Mouse (Mus musculus) hindbrain, embryonic 12.5 days (tissue): Measurements from ENCODE around the gene Slc35e2. TPM values are rescaled to one million over a fixed set of nuclear protein-coding genes. Genes with fewer than 3 reads are reported as not detected.
A peak's percentile ranks its signal among the peaks of the same experiment; 100 is the strongest.
"Not testable (repeated sequence)": the region's sequence is repeated elsewhere in the genome, so short reads cannot be mapped to it uniquely, and the experiment has no call there.

ENCODE experiments used
- ATAC-seq: fragments of 200-750 bp; cut with Nextera tagmentation; 2 replicates; pipeline ENCODE4 v1.8.0; 2017; ENCODE audit warnings: moderate TSS enrichment; ENCODE audit not compliant: low FRiP score
- H3K27ac ChIP-seq: fragments of 300-500 bp; sonication (generic); 2 replicates; pipeline ENCODE4 v1.5.1; 2016; ENCODE audit warnings: mild to moderate bottlenecking
- H3K27me3 ChIP-seq: fragments of 300-500 bp; sonication (generic); 2 replicates; pipeline ENCODE4 v1.6.1; 2016; ENCODE audit warnings: mild to moderate bottlenecking
- H3K36me3 ChIP-seq: fragments of 300-500 bp; sonication (generic); 2 replicates; pipeline ENCODE4 v1.6.1; 2016; ENCODE audit warnings: mild to moderate bottlenecking
- H3K4me1 ChIP-seq: fragments of 300-500 bp; sonication (generic); 2 replicates; pipeline ENCODE4 v1.6.1; 2016
- H3K4me2 ChIP-seq: fragments of 300-500 bp; sonication (generic); replicated peaks from 2 replicates; pipeline ENCODE4 v1.6.1; 2016; ENCODE audit warnings: mild to moderate bottlenecking
- H3K4me3 ChIP-seq: fragments of 300-500 bp; sonication (generic); 2 replicates; pipeline ENCODE4 v1.5.1; 2016; ENCODE audit warnings: mild to moderate bottlenecking
- H3K9ac ChIP-seq: fragments of 300-500 bp; sonication (generic); 2 replicates; pipeline ENCODE4 v1.6.1; 2016; ENCODE audit warnings: mild to moderate bottlenecking, moderate library complexity
- H3K9me3 ChIP-seq: fragments of 300-500 bp; sonication (generic); replicated peaks from 2 replicates; pipeline ENCODE4 v1.6.1; 2016; ENCODE audit warnings: mild to moderate bottlenecking
- WGBS: fragments of 180-500 bp; shearing (Covaris S2); methylation state at CpG from one replicate; pipeline ENCODE4 v1.1.7; 2016; 5-methylcytosine and 5-hydroxymethylcytosine counted together
- polyA plus RNA-seq: library from polyadenylated mRNA; unstranded; fragments of >200 nt; fragmentation: Nextera tagmentation; extraction: Ambion mirVana; gene quantifications from 2 replicates; pipeline ENCODE4 v1.2.1, GENCODE M21; 2016

Slc35e2 gene
- polyA plus RNA-seq, 1 experiment from 2014 or later = 16.4 TPM

DNA sequence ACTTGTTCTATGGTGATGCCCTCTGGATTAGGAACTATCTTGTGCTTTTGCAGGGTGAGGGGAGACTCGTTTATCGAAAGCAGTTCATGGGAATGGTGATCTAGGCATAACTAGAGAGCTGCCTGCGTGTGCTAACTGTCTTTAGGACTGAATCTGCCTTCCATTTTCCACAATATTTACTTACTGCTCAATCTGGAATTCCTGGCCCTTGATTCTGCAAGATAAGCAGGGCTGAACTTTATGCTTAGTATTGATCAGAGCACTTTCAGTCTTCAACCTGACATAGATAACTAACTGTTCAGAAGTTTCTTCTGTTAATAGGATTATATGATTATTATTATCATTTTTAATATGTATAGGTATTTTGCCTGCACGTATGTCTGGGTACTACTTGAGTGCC is 3.9 kb downstream of the Slc35e2 start:
- H3K36me3 ChIP-seq = peaks cover 36% of the 10 kb centered on the region
- no peak overlapping the region for H3K27ac ChIP-seq
- H3K9ac ChIP-seq = no peak overlapping the region
- H3K4me3 ChIP-seq = no peak overlapping the region
- no peaks in the 10 kb centered on the region for H3K9me3 ChIP-seq
- 96% methylated on average over 4 of the region's 4 CpGs for WGBS
- no peak for ATAC-seq
- peaks cover 15% of the 10 kb centered on the region for H3K4me1 ChIP-seq
- no peak overlapping the region for H3K4me2 ChIP-seq
- H3K27me3 ChIP-seq = no peaks in the 10 kb centered on the region

DNA sequence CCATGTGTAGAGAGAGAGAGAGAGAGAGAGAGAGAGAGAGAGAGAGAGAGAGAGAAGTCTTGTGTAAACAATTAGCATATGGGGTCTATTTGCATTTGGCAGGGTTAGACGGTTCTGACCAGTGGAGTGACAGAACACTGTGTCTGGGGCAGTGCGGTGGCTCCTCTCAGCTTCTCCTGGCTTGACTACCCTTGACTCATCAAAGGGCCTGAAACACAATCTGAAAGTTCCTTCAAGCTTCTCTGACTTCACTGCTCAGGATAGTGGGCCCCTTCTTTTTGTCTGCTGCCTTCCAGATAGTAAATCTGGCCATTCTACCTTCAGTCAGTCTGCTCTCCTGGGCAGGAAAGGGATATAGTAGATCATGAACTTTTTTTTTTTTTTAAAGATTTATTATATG is 5.6 kb downstream of the Slc35e2 start:
- no peak overlapping the region for H3K27ac ChIP-seq
- no peak overlapping the region for H3K4me3 ChIP-seq
- H3K9ac ChIP-seq = no peak overlapping the region
- WGBS = 88% methylated on average over 2 of the region's 2 CpGs
- peaks cover 13% of the 10 kb centered on the region for H3K4me1 ChIP-seq
- no peak overlapping the region for H3K4me2 ChIP-seq
- no peak for ATAC-seq
- H3K36me3 ChIP-seq = peaks cover 44% of the 10 kb centered on the region
- H3K9me3 ChIP-seq = no peaks in the 10 kb centered on the region
- no peaks in the 10 kb centered on the region for H3K27me3 ChIP-seq

DNA sequence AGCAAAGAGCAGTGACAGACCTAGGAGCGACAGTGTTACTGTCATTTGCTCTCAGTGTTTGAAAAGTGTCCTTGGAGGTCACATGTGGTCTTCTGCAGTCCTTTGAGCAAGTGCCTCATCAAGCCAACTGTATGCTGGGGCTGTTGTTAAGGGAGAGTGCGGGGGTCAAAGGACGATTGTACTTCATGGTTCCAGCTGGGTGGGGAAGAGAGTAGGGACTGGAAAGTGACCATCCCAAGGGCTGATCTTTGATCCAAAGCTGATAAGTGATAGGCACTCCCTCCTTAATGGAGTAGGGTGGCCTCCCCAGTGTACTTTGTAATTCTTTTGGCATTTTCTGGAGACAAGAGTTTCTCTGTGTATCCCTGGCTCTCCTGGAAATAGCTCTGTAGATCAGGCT is 10.6 kb downstream of the Slc35e2 start:
- Histone ChIP-seq H3K27ac (no peak overlapping the region), H3K4me3 (no peak overlapping the region), H3K9ac (no peak overlapping the region), H3K4me2 (no peak overlapping the region), H3K9me3 (no peaks in the 10 kb centered on the region), H3K4me1 (no peaks in the 10 kb centered on the region), H3K36me3 (peaks cover 66% of the 10 kb centered on the region), H3K27me3 (no peaks in the 10 kb centered on the region)
- 87% methylated on average over 3 of the region's 3 CpGs for WGBS
- no peak for ATAC-seq

DNA sequence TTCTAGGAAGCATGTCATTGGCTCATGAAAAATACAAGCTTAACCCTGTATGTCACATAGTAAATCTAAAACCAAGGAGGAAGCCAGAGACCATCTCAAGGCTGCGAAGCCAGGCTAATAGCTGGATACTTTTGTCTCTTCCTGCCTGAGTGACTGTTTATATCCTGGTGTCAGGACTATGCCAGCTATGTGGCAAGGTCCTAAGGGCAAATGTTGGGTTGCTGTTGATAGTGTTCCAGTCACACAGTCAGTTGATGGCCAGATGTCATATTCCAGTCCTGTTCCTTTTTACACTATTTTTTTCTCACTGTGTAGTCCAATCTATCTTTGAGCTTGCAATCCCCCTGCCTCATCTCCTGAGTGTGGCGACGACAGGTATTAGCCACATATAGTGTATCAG is 12.0 kb downstream of the Slc35e2 start:
- Histone ChIP-seq H3K4me3 (no peak overlapping the region), H3K4me1 (no peaks in the 10 kb centered on the region), H3K9me3 (no peaks in the 10 kb centered on the region), H3K27me3 (no peaks in the 10 kb centered on the region), H3K27ac (no peak overlapping the region), H3K4me2 (no peak overlapping the region), H3K9ac (no peak overlapping the region), H3K36me3 (peaks cover 76% of the 10 kb centered on the region)
- WGBS = 95% methylated on average over 3 of the region's 3 CpGs
- ATAC-seq = no peak

DNA sequence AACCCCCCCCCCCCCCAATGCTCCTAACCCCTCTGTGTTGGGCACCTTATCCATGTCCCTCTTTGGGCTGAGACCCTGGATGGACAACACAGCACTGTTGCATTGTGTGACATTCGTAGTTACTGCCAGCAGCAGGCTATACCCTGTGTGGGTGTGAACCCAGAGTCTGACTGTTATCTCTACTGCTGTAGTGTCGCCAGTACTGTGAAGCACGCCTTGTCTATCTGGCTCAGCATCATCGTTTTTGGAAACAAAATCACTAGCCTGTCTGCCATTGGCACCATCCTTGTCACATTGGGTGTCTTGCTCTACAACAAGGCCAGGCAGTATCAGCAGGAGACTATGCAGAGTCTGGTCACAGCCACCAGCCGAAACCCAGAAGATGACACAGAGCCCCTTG is 17.1 kb downstream of the Slc35e2 start:
- no peaks in the 10 kb centered on the region for H3K9me3 ChIP-seq
- WGBS = 86% methylated on average over 5 of the region's 5 CpGs
- H3K4me3 ChIP-seq = no peak overlapping the region
- no peak overlapping the region for H3K4me2 ChIP-seq
- peaks cover 74% of the 10 kb centered on the region for H3K36me3 ChIP-seq
- H3K9ac ChIP-seq = no peak overlapping the region
- H3K27me3 ChIP-seq = no peaks in the 10 kb centered on the region
- no peak for ATAC-seq
- H3K4me1 ChIP-seq = no peaks in the 10 kb centered on the region
- H3K27ac ChIP-seq = no peak overlapping the region

DNA sequence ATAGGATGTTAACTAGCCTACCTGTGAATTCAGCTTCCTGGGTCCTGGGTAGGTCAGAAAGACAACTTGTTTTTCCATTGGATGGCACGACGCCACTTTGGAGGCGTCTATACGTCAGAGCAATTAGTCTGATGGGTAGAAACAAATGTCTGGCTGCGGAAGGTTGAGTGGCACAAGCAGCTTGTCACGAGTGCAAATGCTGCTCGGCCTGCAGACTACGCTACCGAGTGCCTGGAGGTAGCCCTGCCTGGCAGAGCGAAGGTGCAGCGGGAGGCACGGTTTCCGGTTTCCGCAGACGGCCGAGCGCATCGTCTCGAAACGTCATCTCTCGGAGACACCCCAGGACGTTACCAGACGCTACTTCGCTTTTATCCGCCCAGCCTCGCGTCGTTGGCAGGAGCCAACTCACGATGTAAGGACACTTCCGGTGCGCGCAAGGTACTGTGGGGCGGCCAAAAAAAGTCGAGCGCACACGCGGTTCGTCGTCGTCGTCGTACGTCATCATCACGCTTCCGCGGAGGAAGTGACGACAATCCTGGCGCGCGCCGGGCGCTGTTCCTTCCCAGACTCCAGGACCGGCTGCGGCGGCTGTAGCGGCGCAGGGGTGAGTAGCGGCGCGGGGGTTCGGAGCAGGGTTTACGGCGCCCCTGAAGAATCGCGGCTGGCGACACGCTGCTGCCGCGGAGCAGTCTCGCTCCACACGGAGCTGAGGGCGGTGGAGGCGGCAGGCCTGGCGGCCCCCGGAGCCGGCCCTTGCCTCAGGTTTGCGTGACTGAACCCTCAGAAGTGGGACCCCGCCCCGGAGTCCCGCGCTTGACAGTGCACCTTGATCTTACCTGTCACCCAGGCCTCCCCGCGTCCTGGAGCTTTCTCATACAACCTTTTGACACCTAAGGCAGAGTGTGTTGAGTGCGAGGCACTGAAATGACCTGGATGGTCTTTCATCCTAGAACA is 23.4 kb downstream of the Slc35e2 start, which contains the start of gene Cdk11b:
Gene Cdk11b (plus strand): TSS at position 517 of the 954 bp plus-strand sequence.
- H3K27ac ChIP-seq = peak within 1 kb of the TSS; percentile 83
- H3K4me3 ChIP-seq = peak within 1 kb of the TSS; percentile 98
- peaks cover 6% of the 10 kb centered on the region for H3K4me1 ChIP-seq
- H3K9me3 ChIP-seq = no peaks in the 10 kb centered on the region
- H3K27me3 ChIP-seq = no peaks in the 10 kb centered on the region
- ATAC-seq = peak; percentile 100
- under 1% methylated on average over 72 of the region's 84 CpGs for WGBS
- H3K4me2 ChIP-seq = peak within 1 kb of the TSS; percentile 62
- H3K9ac ChIP-seq = peak within 1 kb of the TSS; percentile 90
- peaks cover 35% of the 10 kb centered on the region for H3K36me3 ChIP-seq

DNA sequence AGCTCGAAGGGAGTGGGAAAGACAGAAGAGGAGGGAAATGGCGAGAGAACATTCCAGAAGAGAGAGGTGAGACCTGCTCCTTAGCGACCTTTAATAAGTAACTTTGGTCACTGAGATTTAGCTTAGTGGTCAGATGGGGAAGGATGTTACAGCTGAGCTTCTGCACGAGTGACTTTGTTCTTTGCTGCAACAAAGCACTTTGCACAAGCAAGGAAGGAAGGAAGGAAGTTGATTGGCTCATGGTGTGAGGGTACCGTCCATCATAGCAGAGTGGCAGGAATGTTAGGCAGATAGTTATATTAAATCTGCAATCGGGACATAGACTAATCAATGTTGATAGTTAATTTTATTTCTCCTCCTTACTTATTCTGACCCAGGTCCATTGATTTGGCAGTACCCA is 29.1 kb downstream of the Slc35e2 start:
- no peaks in the 10 kb centered on the region for H3K27me3 ChIP-seq
- no peak overlapping the region for H3K27ac ChIP-seq
- no peak overlapping the region for H3K9ac ChIP-seq
- ATAC-seq = no peak
- 87% methylated on average over 6 of the region's 6 CpGs for WGBS
- H3K4me2 ChIP-seq = no peak overlapping the region
- H3K9me3 ChIP-seq = no peaks in the 10 kb centered on the region
- H3K4me3 ChIP-seq = no peak overlapping the region
- H3K4me1 ChIP-seq = peaks cover 2% of the 10 kb centered on the region; the same call in 1 of the 2 replicates
- peaks cover 68% of the 10 kb centered on the region for H3K36me3 ChIP-seq

DNA sequence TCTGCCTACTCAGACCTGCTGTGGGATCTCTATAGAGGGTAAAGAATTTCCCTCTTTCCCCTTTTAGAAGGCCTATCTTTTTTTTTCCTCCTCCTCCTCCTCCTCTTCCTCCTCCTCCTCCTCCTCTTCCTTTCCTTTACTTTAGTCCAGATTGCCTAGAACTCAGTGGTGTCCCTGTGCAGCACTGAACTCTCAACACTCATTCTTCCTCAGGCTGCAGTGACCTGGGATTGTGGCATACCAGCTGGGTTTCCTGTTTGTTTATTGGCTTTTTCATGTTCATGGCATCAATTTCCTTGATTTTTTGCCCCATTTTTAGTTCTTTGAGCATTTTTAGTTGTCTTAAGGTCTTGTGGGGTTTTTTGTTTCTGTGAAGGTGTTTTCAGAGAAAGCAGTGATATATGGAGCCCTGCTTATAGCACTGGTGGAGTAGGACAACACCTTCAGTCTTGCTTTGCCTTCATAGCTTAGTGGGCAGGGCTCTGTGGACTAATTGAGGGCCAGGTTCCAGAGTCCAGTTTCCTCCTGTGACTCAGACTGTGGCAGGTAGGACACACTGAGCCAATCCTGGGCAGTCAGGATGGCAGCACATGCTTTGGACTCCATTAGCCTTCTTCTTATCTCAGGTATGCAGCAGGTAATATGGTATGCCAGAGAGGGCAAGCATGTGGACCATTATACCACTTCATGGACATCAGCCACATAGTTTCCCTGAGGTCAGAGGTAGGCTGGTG is 34.7 kb downstream of the Slc35e2 start:
- H3K9ac ChIP-seq = no peak overlapping the region
- H3K4me3 ChIP-seq = no peak overlapping the region
- H3K9me3 ChIP-seq = no peaks in the 10 kb centered on the region
- H3K36me3 ChIP-seq = peaks cover 87% of the 10 kb centered on the region
- no peaks in the 10 kb centered on the region for H3K27me3 ChIP-seq
- no peak overlapping the region for H3K27ac ChIP-seq
- no peak for ATAC-seq
- no peaks in the 10 kb centered on the region for H3K4me1 ChIP-seq
- H3K4me2 ChIP-seq = no peak overlapping the region

DNA sequence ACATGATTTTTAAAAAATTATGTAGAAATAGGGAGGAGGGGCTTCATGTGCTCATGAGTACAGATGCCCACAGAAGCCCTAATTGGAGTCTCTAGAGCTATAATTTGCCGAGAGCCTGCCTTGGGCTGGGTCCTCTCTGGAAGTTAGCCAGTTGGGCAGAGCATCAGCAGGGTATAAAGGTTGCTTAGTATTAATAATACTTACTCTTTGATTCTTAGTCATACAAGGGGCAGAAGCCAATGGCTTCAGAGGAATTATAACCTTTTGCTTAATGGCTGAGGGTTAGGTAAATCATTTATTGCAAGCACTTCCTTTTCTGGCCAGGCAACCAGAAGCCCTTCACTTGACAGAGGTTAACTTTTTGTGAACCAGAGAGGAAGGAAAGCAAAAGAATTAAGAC is 42.3 kb downstream of the Slc35e2 start:
- Histone ChIP-seq H3K36me3 (peaks cover 79% of the 10 kb centered on the region), H3K4me1 (no peaks in the 10 kb centered on the region)
- 91% methylated on average over 1 of the region's 1 CpGs for WGBS

DNA sequence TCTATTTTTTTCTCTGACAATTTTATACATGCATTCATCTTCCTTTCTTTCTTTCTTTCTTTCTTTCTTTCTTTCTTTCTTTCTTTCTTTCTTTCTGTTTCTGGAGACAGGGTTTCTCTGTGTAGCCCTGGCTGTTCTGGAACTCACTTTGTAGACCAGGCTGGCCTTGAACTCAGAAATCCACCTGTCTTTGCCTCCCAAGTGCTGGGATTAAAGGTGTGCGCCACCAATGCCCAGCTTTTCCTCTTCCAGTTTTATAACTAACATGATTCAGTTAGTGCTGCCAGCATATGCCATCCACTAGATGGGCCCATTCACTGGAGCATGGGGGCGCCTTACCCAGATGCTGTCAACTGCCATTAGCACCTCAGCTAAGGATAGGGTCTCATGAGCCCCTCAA is 44.1 kb downstream of the Slc35e2 start, which contains the start of gene Gm10563:
Gene Gm10563 (minus strand): TSS at position 101 of the 400 bp plus-strand sequence.
- H3K27ac ChIP-seq, H3K9me3 ChIP-seq, H3K9ac ChIP-seq, ATAC-seq, H3K4me3 ChIP-seq, H3K4me1 ChIP-seq, H3K27me3 ChIP-seq, H3K4me2 ChIP-seq: not testable (repeated sequence)
- 98% methylated on average over 2 of the region's 2 CpGs for WGBS
- H3K36me3 ChIP-seq = peaks cover 83% of the 10 kb centered on the region

More for the DNA sequence above, 42.3 kb downstream of the Slc35e2 start:
- Histone ChIP-seq H3K27me3 (no peaks in the 10 kb centered on the region), H3K9ac (no peak overlapping the region), H3K27ac (no peak overlapping the region), H3K4me2 (no peak overlapping the region), H3K9me3 (no peaks in the 10 kb centered on the region), H3K4me3 (no peak overlapping the region)
- no peak for ATAC-seq

DNA sequence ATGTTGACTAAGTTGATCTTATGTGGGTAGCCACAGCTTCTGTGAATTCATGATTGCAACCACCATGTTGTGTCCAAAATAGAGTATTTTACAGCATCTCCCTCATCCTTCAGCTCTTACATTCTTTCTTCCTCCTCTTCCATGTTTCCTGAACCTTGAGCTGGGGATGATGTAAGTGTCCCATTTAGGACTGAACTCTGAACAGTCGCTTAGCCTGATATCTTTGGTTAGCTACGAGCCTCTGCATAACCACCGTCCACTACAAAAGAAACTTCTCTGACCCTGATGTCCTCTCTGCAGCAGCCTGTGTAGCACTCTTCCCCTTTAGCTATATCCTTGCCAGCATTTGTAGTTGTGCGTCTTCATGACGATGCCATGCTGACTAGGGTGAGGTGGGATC is 44.5 kb downstream of the Slc35e2 start:
- no peaks in the 10 kb centered on the region for H3K4me1 ChIP-seq
- H3K27me3 ChIP-seq = peaks cover 4% of the 10 kb centered on the region
- no peak overlapping the region for H3K27ac ChIP-seq
- H3K4me3 ChIP-seq = no peak overlapping the region
- no peak overlapping the region for H3K9ac ChIP-seq
- no peaks in the 10 kb centered on the region for H3K9me3 ChIP-seq
- no peak overlapping the region for H3K4me2 ChIP-seq
- WGBS = 98% methylated on average over 5 of the region's 5 CpGs
- peaks cover 83% of the 10 kb centered on the region for H3K36me3 ChIP-seq
- no peak for ATAC-seq

DNA sequence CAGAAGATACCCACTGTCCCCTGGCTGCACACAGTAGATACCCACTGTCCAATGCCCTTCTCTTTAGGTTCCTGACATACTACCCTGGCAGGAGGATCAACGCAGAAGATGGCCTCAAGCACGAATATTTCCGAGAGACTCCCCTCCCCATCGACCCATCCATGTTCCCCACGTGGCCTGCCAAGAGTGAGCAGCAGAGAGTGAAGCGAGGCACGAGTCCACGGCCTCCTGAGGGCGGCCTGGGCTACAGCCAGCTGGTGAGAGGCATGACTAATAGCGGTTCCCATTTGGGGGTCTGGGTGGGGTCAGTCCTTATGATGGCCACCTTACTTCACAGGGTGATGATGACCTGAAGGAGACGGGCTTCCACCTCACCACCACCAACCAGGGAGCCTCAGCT is 48.1 kb downstream of the Slc35e2 start:
- H3K27me3 ChIP-seq = peaks cover 41% of the 10 kb centered on the region
- ATAC-seq = no peak
- H3K4me2 ChIP-seq = no peak overlapping the region
- no peak overlapping the region for H3K27ac ChIP-seq
- H3K36me3 ChIP-seq = peaks cover 58% of the 10 kb centered on the region
- no peaks in the 10 kb centered on the region for H3K9me3 ChIP-seq
- H3K4me1 ChIP-seq = peaks cover 21% of the 10 kb centered on the region
- WGBS = 93% methylated on average over 11 of the region's 11 CpGs
- no peak overlapping the region for H3K9ac ChIP-seq
- no peak overlapping the region for H3K4me3 ChIP-seq
